Mouse (Mus musculus) ES-Bruce4 (cell line): ENCODE results near the gene Aifm1.

ENCODE experiments used
- CTCF ChIP-seq: IDR thresholded peaks from one replicate; pipeline ENCODE4 v1.8.1; 2011; ENCODE audit warnings: low read depth, low read length
- POLR2A ChIP-seq: IDR thresholded peaks from one replicate; pipeline ENCODE4 v1.8.1; 2011; ENCODE audit warnings: low read length; ENCODE audit not compliant: insufficient read depth

DNA sequence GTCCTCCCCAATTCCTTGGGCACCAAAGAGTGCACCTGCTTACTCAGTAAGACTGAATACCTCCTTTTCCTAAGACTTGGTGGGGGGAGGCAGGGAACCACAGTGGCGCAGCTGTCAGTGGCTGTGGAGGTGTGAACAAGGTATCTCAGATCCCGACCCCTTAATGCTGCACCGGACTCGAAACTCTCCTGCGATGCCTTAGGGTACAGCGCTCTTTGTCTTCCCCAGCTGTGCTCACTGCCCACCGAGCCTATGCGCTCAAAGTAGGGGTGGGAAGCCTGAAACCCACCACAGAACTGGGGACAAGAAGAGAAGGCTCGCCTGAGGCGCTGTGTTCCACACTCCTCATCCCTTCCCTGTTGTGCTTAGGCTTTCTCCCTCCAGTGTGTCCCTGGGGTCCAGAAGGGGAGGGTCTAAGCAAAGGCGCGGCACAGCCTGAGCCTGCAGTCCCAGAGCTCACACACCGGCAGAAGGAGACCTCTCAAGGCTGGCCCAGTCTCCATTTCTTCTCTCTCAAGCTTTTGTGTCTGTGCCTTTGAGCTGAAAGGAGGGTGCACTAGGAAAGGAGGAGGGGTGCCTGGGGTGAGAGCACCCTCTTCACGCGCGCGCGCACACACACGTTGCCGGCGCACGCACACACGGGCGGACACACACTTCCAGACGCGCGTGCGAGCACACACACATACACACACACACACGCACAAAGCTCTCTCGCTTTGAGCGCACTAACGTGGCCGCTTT, 5.6 kb upstream of the Aifm1 start, which contains the start of gene Rab33a:
- no peak for TF ChIP-seq POLR2A
- no peak for TF ChIP-seq CTCF
